Mouse (Mus musculus) G1E (cell line): ENCODE measurements at regions not wholly inside any gene's neighbourhood (a gene's known extent, or its start where the extent isn't known, plus 50 kb on each side); places are given as distances from the start of the nearest gene placed in this dataset.

Experiments
- CTCF ChIP-seq: IDR thresholded peaks from 2 replicates; pipeline ENCODE4 v1.5.1; 2012; ENCODE audit warnings: low read depth, low read length, inconsistent platforms, mixed read lengths
- GATA1 ChIP-seq: IDR thresholded peaks from 2 replicates; pipeline ENCODE4 v1.6.1; 2012; ENCODE audit warnings: borderline replicate concordance, low read length, inconsistent platforms, mixed read lengths
- TAL1 ChIP-seq: conservative IDR thresholded peaks from 2 replicates; pipeline ENCODE4 v1.6.1; 2012; ENCODE audit warnings: low read depth, low read length, inconsistent platforms, mixed read lengths

DNA sequence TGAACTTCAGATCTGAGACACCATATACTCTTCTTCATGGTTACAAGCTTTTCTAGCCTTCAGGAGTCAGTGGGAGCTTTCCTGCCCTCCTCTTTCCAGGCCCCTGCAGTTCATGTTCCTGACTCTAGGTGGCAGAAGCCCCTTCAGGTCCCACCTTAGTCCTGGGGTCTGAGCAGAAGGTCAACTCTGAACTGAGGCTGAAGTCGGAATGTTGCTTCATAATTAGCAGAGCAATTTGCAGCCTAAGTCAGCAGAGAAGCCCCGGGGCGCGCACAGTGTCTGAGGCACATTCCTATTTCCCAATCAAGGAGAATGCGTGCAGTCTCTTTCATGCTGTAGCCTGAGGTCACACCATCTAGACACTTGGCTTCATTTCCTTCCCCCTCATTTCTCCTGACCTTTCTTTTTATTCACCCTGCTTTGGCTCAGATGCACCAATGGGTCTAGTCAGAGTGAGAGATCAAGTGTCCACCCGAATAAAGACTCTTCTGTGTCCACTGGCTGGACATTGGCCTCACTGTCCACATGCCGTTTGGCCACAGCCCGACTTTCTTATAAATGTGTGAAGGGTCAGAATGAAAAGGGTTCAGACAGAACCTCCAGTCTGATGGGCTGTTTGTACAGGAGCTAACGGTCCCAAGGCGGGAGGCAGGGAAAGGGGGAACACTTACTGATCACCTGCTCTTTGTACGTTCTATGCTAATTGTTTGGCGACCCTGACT is 58.4 kb upstream of the Tmem72 start:
- TF ChIP-seq GATA1, result no peak
- no peak for TF ChIP-seq CTCF
- no peak for TF ChIP-seq TAL1
